Mouse (Mus musculus) MN1 (cell line): ENCODE data around the gene Jarid2.

ENCODE experiments used
- DNase-seq: peaks from one replicate; pipeline ENCODE4 v3.0.0-alpha.2; 2016; ENCODE audit warnings: low spot score

The Jarid2 gene

DNA sequence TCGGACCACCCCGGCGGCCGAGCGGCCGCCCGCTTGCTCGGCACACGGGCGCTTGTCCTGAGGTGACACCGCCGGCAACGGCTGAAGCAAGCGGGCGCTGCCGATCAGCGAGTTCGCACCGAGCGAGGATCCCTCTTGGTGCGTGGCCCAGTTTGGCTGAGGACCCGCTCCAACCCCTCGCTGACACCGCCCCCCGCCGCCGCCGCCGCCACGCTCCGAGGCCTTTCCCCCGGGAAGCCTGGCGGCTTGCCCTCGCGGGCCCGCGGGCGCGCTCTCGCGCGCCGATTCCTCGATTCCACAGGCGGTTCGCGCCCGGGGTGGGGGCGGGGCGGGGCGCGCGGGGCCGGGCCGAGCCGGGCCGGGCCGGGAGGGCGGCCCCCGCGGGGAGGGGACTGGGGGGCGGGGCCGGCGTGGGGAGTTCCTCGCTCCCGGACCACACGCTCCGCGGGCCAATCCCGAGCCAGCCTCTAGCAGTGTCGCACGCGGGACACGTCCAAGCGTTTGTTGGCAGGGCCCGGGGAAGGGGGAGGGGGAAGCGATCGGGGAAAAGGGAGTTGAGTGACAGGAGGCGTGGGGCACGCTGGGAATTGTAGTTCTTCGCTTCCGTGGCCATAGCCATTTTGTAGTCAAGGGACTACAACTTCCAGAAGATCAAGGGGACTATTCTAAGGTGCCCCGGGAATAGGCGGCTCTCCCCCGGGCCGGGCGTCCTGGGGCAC, 1.0 kb downstream of the Jarid2 start:
- peak; percentile 95 for DNase-seq

DNA sequence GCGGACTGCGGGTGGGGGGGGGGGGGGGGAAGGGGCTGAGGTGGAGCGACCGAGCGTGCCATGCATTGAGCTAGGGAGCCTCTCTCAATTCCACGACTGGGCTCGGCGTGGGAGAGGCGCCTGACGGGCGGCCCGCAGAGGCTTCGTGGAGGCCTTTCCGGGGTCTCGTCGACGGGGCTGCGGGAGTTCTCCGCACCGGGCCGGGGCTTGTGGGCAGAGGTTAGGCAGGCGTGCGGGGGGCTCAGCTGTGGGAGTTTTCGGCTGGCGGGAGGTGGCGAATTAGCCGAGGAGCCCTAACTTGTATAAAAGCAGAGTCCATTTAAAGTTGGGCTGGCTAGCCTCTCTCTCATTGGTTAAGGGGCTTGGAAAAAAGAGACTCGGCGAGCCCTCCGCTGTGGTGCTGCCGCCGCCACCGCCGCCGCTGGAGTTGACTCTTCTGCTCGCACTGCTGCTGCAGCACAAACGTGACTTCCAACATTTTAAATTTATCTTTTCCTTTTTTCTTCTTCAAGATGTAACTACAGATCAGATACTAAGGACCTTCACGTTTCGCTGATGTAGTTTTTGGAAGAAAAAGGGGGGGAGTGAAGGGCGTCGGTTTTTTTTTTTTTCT, 1.8 kb downstream of the Jarid2 start:
- peak; percentile 88 for DNase-seq

DNA sequence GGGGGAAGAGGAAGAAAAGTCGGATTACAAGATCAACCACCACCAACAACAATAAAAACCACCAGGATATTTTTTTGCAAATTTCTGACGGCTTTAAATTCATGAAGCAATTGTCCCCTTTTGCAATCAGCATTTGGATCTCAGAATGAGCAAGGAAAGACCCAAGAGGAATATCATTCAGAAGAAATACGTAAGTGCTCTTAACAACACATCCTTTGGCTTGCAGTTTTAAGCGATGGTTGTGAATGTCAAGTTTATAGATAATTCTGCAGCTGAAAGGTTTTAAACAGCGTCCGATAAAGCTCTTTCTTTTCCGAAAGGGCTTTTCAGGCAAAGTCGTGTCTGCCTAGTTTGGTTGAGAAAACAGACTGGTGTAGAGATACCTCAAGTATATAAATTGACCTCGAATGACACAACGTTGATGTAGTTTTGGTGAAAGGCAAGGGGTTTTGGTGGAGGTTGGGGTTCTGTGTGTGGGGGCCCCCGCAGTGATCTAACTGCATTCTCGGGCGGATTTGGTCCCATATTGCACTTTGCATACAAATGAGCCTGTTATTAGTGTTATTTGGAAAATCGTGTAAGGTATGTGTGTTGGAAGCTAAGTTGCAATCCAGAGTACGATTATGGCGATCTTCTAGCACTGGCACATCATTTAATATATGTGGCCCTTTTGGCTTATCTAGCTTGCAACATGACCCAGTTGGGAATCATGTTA, 2.6 kb downstream of the Jarid2 start:
- no peak for DNase-seq

DNA sequence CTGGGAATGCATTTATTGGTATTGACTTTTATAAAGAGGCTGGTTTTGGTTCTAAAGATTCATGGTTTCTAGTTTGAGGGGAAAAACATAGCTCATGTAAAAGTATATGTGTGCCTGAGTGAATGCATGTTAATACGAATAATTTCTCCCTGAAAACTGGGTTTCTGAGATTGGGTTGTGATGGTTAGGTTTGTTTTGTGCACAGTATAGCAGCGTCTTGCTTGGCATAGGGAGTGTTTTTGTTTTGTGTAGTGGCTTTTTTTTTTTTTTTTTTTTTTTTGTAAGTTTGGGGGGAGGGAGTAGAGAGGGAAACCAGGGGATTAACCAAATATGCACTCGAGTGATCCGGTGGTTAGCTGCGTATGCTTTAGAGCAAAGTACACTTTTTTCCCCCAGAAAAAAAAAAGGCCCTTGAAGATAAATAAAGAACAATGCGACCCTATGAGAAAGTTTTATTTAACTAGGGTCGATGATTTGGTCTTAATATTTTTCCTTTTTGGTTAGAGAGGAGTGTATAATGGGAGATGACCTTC, 3.2 kb downstream of the Jarid2 start:
- no peak for DNase-seq

DNA sequence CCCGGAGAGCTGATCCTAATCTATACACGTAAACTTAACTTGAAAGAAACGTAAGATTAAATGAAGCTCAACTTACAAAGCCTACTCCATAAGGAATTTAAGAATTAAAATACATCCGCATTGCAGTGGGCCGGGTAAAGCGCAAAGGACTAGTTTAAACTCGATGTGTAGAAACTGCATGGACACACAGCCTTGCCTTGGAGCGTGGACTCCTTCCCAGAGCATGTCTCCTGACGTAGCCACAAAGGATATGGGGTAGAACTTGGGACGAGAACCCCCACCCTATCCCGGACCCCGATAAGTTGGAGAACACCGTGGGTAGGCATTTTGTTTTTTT, 3.7 kb downstream of the Jarid2 start:
- no peak for DNase-seq

DNA sequence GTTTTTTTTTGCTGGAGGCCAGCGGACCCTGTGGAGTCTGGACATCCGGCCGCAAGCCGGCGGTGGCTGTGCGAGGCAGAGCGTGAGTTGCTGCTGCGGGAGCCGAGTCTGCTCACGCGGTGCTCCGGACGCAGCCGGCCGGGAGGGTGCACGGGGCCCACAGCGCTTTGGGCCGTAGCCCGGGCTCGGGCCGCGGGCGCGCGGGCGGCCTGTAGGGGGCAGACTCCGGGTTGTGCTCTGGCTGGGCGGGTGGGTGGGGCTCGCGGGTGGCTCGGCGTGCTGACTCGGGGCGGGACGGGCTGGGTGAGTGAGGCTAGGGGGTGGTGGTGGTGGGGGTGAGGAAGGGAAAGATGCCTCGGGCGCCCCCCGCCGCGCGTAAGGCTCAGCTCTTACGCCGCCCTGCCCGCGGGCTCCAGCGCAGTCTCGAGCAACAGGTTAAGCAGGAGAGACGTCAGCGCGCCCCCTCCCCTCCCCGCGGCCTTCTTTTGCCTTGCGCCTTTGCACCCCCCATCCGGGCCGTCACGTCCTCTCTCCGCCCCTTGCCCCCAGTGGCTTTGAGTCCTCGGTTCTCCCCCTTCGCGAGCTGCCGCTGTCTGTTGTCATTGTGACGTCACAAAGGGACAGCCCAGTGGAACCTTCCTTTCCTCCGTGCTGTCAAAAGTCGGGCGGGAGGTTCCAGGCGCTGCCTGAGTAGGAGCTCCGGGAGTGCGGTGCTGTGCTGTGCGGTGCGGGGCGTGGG, 4.3 kb downstream of the Jarid2 start:
- peak; percentile 84 for DNase-seq

DNA sequence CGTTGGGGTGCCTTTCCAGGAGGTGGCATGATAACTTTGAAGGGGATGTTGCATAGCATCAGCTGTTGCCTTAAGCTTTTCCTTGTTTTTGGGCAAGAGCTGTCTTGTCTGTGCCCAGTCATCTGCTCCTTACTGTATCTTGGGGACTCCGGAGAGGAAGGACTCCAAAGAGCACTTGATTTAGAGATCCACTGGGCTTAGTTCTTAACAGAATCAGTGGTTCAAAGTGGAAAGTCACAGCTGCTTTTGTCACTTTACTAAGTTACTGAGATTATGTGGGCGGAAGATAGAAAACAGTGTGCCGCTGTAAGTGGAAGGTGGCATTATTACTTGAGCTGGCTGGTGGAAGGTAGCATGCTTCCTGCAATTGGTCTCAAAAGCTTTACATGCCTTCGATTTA, 5.2 kb downstream of the Jarid2 start:
- DNase-seq, result no peak

DNA sequence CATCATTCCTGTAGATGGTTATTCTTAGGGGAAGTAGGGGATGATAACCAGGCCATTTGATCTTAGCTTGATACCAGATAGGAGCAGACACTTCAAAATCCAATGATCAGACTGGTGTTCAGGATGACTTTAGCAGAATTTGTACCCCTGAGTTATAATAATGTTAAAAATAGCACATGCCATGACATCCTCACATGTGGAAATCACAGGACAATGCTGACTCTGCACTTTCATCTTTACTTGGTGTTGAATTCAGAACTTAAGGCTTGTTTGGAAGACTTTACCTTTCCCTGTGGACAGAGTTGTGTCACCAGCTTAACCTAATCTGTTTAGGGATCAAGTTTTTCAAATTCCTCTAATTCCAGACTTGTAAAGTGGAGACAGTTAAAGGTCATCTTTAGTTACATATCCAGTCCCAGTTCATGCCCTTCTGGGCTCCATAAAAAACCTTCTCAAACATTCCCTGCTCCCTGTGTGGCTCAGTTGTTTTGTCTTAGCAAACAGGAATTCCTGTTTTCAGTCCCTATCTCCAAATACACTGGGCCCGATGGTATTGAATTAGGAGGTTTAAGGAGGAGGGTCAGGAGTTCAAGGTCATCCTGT, 5.9 kb downstream of the Jarid2 start:
- no peak for DNase-seq

DNA sequence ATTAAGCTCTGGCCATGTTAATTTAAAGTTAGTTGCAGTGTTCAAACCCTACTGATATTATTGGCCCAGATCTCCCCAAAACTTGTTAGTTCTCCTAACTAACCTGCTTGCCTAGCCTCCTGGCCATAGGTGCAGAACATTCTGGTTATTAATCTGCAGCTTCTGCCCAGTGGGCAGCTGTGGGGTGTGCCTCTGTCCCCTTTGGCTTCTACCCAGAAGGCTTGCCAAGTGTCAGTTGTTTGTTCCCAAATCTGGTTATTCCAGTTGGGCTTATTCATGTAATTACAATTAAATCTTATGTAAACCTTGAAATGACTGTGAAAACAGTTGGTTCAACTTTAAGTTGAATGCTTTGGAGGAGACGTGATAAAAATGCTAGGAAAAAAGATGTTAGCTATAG, 8.0 kb downstream of the Jarid2 start:
- no peak for DNase-seq

DNA sequence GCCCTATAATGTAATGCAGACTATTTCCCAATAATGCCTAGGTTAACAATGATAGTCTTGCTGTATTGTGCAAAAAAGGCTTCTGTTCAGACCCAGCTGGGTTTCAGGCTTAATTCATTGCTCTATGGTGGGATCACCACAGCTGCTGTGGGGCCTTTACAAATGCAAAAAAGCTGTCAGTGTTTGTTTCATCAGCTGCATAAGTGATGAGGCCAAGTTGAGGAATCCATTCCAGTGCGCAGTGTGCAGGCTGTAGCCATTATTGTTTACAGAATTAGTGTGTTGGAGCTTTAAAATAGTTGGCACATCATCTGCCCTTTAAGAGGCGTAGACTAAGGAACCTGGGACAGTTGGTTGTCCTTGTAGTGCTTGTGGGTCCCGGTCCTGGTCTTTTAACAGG, 22.5 kb downstream of the Jarid2 start:
- DNase-seq, result no peak

DNA sequence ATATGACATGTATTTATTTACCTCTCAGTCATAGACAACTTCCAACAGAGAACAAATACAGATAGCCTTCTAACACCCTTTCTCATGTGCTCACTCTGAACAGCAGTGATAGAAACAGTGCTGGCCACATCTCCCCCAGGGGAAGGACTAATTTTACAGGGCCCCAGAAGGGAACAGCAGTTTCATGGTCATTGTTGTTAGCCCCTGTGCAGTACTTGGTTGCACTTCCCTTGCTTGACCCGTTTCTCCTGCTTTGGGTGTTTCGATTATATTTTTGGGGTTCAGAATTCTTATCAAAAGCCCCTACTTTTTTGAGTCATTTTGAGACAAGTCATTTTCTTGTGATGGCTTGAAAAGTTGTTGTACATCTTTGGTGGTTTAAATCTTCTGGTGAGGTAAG, 23.9 kb downstream of the Jarid2 start:
- DNase-seq, result no peak

DNA sequence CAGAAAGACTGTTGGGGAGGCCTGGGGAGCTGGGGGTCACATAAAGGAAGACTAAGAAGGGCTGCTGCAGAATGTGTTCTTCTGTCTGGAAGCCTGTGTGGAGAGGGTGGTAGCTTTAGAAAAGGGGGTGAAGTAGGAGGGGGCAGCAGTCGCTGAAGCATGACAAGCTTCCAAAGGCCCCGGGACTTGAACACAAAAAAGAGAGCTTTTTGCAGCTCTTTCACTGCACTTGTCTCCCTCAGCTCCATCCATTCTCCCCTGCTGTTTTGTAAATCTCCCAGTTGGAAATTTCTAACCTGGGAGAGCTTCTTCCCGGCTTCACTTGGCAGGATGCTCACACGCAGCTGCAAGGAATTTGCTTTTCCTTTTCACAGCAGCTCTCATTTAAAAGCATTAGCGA, 26.2 kb downstream of the Jarid2 start:
- DNase-seq, result no peak

DNA sequence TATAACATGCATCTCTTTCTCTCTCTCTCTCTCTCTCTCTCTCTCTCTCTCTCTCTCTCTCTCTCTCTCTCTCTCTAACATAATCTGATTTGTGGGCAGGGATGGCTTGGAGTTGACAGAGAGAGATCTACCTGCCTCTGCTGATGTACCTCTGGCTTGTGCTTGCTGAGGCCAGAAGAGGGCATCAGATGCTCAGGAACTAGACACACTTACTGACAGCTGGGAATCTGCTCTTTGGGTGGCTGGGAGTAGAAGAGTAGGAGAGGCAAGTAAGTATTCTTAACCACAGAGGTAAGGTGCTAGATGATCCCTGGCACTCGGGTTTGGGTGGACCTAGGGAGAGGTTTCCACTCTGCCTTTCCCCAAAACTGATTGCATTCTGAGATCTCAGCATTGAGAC, 29.5 kb downstream of the Jarid2 start:
- no peak for DNase-seq

DNA sequence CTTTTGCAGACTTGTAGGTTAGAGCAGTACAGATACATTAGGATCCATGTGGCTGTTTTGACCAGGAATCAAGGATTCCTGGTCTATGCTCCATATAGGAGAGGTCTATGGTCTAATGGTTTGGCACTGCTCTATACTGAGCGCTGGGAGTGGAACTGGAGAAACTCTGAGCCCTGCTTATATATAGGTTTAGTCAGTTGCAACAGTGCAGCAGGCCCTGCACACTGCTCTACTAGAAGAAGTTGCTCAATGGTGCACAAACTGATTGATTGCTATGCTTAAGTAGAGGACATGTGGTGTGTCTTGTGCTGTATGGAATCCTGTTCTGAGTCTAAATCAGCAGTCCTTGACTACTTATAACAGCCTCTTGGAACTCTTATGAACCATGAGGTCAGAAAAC, 31.5 kb downstream of the Jarid2 start:
- DNase-seq, result no peak

DNA sequence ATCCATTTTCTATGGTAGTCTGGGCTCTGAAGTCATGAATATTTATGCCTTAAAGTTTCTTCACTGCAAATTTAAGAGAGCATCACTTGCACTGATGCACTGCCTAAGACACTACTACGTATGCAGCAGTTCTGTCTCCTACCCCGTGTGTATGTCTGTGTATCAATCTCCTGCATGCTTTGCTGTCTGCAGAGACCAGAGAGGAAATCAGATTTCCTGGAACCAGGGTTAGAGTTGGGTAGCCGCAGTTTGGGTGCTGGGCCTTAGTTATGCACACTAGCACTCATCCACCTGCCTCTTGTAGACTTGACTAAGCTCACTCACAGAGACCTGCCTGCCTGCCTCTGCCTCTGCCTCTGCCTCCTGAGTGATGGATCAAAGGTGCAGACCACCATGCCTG, 33.8 kb downstream of the Jarid2 start:
- no peak for DNase-seq

DNA sequence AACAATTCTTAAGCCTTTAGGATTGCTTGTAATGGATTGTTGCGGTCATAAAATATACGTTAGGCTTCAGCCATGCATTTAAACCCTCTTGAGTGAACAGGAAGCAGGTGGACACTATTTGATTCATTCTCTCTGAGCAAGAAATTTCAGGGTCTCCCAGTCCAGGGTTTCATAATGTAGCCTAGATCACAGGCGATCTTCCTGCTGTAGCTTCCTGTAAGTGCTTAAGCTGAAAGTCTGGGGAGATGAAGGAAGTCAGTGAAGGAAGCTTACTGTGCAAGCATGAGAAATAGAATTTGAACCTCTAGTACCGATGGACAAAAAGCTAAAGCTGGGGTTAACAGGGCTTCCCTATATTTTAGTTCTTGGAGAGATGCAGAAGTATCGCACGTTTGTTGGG, 38.5 kb downstream of the Jarid2 start:
- DNase-seq, result no peak

DNA sequence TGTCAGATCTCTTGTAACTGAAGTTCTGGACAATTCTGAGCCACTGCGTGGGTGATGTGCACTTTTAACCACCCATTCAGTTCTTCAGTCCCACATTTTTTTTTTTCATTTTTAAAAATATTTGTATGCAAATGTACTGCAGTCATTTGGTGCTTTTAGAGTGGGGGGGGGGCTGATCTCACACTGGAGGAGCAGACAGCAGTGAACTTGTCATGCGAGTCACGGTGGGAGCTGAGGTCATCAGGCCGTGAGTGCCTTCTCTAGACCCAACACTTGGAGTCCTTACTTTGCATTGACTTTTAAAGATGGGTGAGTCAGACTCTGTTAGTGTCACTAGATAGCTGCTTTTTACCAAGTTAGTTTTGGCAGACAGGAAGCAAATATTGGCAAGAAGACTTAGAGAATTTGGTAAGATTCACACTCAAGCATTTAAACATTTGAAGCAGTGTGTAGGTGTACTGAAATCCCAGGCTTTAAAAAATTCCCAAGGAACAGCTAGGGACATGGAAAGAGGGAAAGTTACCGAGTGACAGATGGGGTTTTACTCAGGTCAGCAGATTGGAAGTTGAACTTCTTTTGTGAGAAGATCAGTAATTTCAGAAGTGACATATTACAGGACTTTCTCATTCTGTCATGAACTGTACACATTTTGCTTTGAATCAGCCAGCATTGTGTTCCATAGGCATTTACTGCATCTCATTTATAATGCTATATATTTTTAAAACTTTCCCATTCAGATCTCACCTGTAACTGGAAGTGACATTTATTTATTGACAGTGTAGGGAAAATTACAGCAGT, 41.7 kb downstream of the Jarid2 start:
- DNase-seq, result no peak

DNA sequence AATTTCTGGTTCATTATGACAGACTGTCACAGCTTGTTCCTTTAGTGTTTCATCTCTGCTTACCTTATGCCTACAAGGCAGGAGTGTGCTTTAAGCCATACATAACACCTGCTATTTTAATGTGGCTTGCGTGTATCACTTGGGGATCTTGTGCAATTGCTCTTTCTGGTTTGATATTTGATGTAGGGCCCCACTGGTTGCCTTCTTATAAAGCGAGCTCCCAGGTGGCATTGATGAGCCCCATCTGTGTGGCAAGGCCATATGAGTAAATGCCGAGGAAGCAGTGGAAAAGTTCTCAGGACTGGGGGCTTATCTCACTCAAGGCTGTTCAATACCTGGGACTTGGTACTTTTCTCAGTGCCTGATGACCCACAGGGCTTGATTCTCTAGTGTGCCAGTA, 43.5 kb downstream of the Jarid2 start:
- no peak for DNase-seq

DNA sequence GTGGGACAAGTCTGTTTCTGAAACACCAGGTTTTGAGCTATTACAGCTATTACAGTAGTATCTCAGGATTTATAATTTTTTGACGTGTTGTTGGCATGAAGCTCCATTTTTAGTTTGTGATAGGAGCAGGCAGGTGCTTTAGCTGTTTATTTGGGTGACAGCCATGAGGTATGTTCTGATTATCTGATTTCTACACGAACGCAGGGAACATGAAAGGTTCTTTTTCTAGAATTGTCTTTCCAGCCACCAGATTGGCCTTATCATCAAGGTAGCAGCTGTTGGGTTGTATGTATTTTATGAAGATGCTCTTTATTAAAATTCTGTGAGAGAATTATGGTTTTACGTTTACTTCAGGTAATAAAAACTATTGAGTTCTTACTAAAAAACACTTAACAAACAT, 45.1 kb downstream of the Jarid2 start:
- no peak for DNase-seq

DNA sequence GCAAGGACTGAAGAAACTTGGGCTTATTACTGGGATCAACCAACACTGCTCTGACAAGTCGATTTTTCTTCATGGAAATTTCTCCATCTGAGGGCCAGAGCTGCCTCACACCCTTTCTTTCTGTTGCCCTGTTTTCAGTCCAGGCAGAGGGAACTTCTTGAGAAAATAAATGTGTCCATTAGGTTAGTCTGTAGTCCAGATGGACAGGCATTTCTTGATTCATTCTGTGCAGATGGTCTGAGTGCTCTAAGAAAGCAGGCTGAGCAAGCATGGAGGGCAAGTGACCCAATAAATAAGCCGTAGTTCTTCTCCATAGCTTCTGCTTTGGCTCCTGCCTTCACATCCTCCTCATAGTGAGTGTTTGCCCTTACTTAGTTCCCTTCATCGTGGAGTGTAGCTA, 46.1 kb downstream of the Jarid2 start:
- DNase-seq, result no peak

DNA sequence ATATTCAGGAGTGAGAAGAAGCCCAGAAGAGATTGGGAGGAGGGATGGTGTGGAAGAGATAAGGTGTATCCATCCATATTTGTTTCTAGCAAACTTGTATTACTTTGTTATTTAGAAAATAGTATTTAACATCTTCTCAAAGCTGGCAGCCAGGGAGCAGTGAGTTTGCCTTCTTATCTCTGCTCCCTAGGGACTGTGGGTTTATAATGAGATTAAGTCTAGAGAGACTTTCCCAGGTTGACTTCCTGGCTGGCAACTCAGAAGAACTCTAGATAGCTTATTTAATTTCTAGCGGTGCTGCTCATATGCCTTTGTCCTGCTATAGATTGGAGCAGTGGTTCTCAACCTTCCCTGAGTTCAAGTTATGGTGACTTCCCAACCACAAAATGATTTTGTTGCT, 51.2 kb downstream of the Jarid2 start:
- DNase-seq, result peak; percentile 73
